Mouse (Mus musculus) layer of hippocampus, adult 11-12 months (tissue): Measurements from ENCODE around the gene 2310022A10Rik.

Source experiments
- DNase-seq: peaks from one replicate; pipeline ENCODE4 v3.0.0; 2022; ENCODE audit warnings: low spot score

Gene 2310022A10Rik

DNA sequence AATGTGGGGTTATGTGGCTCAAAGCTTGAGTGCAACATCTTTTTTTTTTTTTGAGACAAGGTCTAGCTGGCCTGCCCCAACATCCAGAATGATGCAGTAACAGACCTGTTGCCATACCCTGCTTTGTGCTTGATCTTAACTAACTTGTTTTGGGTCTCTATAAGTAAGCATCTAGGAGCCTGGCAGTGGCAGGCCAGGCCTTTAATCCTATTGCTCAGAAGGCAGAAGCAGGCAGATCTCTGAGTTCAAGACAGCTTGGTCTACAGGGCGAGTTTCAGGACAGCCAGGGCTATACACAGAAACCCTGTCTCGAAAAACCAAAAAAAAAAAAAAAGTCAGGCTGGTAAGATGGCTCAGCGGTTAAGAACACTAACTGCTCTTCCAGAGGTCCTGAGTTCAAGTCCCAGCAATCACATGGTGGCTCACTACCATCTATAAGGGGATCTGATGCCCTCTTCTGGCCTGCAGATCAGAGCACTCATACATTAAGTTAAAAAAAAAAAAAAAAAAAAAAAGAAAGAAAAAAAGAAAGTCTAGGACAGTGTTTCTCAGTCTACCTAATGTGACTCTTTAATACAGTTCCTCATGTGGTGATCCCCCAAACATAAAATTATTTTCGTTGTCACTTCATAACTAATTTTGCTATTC is 37.7 kb downstream of the 2310022A10Rik start:
- no peak for DNase-seq

DNA sequence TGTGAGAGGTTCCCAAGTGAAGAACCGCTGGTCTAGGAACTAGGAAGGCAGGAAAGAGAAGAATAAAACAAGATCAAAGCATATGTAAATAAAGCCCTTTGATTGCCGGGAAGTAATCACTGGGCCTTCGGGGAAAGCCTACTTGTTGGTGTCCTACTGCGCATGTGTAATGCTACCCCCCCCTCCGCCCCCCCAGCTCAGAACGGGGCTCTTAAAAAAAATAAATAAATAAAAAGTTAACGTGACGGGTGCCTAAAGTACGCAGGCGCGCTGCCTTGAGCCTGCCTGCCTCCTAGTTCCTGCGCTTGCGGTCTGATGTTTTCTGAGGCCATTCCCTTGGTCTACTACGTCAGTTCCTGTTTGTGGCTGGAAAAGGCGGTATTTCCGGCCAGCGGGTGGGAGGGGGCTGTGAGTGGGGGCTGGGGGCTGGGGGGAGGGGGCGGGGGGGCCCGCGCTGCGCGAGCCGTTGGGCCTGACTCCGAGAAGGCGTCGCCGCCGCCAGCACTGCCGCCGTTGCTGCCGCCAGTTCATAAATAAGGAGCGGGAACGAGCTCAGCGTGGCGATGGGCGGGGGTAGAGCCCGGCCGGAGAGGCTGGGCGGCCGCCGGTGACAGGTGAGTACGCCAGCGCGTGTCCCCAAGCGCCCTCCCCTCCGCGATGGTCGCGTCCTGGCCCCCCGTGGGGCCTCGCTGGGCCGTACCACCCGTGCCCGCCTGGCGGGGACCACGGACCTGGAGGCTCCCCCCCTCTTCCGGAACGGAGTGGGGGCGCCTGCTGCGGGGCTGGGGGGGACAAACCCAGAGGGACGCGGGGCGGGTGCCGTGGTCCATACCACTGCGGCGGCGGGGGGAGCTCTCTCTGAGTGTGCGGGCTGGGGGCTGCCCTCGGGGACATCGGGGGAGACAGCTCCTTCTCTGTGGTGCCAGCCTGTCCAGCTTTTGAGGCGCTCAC is 38.5 kb downstream of the 2310022A10Rik start, which contains the start of gene Akt2:
TSS of gene Akt2 (plus strand) at position 287 of the 951 bp plus-strand sequence.
- peak; percentile 94 for DNase-seq

DNA sequence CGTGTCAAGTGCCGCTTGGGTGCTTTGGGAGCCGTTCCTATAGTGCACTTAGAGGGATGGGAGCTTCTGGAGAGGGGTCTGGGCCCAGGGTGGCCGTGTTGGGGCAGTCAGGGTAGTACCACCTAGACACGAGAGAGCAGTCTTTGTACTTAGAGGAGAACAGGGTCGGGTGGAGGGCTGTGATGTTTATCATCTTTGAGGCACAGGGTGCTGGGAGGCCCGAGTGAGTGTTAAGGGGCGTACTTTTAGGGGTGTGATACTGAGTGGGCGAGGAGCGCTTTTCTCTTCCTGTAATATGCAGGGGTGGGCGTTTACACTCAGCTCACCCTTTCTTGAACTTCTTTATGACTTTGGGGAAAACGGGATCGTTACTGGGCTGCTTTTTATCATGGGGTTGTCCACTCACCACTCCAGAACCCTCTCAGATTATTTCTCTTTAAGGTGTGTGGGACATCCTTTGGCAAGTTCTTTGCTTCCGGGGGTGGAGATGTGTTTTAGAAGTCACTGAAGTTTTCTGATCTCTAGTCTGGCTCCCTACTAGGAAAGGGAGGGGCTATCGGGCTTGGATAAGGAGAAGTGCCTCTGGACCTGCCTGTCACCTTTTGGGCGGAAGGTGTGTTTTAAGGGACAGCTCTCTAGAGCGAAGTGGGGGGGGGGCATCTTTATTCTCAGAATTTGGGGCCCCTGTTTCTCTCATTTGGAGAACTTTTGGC is 39.3 kb downstream of the 2310022A10Rik start:
- no peak for DNase-seq

DNA sequence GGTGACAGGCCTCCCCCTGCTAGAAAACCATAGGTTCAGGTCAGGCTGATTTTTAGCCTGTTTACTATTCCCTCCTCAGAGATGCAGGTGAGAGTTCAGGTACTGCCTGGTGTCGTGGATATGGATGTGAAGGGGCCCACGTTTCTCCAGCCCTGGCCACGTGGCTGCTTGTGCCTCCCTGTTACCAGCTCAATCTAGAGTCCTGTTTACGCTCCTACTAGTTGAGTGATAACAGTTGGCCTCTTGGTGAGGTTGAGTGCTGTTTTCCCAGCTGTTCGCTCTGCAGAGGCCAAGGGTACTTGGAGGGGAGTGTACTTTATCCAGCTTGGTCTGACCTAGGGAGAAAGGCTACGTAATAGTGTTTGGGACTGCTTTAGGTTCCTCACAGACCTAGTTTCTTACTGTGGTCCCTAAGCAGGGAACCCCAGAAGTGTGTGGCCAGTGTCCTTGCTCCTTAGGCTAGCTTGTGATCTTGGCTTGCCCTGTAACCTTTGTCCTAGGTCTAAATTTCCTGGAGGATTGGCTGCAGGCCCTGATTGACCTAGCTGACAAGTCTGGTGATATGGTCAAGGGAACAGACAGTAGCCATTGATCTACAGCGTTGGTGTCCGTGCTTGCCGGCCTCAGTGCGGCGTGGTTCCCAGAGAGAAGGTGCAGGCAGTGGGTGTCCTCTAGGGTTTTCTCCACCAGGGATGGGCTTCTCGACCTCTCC is 40.1 kb downstream of the 2310022A10Rik start:
- DNase-seq, result no peak

DNA sequence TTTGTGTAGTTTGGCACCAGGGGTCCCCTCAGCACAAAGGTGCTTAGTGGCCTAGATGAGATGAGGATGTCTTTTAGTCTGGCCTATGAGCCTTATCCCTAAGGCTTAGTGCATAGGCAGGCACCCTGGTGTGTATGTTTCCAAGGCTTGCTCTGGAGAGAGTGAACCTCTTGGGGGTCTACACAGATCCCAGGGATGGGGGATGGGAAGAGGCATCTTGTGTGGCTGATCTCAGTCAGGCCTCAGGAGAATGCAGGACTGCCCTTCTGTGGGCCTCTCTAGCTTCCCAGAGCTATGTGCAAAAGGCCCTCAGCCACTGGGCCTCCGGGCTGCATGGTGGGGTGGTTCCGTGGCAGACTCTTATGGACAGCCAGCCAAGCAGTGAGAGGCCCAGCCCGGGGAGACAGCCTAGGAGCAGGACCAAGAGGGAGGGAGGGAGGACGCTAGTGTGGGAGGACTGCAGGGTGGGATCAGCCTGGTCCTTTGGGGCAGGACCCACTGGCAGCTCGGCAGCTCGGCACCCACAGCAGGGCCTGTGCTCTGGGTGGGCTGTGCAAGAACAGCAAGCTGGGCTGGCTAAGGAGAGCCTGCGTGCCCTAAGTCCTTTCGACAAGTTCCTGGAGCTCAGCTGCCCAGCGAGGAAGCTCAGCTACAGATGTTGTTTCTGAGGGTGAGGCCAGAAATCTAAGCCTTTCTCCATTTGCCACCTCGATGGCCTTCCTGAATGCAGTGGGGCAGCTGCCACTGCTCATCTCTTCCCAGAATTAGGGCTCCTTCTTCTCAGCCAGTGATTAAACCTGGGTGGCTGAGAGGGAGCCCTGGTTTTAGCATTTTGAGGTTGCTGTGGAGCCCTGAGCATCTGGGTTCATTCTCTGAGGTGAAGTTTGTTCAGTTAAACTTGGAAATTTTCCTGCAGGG is 43.8 kb downstream of the 2310022A10Rik start:
- no peak for DNase-seq

DNA sequence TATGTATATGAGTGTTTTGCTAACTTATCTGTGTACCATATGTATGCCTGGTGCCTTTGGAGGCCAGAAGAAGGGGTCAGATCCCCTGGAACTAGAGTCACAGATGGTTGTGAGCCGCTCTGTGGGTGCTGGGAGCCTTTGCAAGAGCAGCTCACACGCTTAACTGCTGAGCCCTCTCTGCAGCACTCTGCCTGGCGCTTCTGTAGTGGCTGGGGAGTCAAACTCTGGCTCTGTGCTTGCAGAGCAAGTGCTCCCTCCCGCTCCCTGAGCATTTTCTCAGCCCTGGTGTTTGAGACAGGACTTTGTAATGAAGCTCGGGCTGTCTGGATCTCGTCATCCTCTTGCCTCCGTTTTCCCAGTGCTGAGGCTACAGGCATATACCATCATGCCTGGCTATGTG is 45.0 kb downstream of the 2310022A10Rik start:
- no peak for DNase-seq

DNA sequence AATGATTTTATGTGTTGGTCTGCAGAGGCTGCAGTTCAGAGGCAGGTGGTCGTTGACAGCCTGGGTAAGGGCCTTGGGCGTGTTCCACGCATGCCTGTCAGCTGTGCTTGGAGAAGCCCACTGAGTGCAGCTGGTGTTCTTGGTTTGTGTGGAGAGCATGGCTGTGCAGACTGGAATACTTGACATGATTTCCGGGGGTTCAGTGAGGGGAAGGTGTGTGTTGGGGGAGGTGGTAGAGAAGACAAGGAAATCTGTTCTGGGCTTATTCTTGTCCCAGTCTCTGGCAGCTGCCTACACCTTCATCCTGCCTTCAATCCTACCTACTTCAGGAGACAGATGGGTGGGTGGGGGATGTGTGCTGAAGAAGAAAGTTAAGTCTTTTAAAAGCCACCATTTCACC is 48.6 kb downstream of the 2310022A10Rik start:
- peak; percentile 52 for DNase-seq

DNA sequence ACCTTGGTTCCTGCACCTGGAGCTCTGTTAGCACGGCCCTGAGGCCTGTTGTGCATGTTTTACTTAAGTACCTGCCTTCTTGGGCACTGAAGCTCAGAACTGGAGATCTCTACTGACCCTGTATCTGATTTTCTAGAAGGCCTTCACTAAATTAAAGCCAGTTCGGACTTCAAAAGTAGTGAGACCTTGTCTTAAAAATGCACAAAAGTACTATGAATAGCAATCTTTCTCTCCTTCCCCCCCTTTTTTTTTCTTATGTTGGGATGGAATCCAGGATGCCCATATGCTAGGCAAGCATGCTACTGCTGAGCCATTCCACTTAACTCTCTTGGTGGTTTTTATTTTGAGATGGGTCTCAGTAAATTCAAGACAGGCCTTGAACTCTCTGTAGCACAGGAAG is 49.1 kb downstream of the 2310022A10Rik start:
- DNase-seq, result no peak

DNA sequence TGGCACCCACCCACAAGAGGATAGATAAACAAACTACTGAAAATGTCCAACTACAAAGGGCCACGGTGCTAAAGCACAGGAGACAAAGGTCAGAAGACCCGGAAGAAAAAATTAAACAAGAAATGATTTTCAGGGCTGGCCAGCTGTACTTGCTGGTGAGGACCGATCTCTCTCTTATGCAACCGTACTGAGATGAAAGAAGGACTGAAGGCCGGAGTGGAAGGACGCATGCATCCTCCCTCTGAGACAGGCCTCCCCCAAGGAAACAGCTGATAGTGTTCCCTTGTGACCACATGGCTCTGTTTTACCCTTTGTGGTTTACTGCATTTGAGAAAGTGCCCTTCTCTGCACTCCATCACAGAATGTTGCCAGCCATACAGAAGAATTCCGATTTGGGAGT is 49.8 kb downstream of the 2310022A10Rik start:
- DNase-seq, result no peak

DNA sequence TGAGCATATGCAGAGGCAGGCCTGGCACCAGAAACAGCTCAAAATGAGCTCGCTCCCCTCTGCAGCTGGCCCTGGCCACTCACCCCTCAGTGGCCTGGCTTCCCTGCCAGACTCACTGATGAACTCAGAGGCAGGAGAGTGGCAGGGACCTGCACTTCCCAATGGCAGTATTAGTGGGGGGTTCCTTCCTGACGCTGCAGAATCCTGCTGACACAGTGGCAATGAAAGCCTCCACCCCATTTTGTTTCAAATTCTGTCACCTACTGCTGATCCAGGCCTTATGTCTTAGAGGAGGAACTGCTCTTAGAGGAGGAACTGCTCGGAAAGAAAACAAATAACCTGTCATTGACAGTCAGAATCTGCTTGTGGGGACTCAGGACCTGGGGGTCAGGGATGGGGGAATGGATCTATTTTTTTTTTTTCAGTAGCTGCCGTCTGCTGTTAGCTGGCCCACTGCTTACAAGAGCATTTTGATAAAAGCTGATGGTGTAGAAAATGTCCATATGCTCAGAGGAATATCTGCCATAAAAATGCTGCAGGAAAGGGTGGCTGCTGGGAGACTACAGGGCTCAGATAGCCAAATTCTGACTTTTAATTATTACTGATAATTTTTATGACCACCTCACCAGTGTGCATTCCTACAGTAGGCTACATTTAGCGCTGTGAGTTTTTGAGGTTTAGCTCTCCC is 51.8 kb downstream of the 2310022A10Rik start:
- no peak for DNase-seq

DNA sequence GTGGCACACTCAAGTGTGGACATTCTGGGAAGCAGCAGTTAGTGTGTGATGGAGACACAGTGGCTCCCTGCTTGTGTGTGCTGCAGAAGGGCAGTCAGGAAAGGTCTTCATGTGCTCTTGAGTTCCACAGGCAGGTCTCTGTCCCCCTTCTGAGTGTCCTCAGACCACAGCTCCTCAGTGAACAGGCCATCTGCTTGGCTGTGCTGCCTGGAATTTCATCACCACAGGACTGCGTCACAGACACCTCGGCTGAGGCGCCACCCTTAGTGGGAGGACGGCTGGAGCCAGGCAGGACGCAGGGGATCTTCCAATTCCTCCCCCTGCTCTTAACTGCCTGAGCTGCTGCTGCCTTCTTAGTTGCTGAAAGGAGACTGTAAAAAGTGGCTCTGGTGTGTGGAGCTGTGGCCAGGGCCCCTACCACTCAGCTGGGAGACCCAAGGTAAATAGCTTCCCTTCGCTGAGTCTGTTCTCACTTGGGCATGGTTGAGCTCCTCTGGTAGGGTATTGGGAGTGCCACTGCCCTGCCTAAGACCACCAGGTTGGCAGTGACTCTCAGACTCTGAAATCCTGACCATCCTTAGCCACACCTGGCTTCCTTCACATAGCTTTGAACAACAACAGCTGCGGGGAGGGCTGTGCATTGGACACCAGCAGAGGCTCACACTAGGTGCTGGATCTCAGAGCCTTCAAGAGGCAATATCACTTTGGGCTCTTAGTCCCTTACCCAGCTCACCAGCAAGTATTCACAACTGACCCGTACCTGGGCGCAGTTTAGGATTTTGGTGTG is 52.7 kb downstream of the 2310022A10Rik start:
- DNase-seq, result peak; percentile 61

DNA sequence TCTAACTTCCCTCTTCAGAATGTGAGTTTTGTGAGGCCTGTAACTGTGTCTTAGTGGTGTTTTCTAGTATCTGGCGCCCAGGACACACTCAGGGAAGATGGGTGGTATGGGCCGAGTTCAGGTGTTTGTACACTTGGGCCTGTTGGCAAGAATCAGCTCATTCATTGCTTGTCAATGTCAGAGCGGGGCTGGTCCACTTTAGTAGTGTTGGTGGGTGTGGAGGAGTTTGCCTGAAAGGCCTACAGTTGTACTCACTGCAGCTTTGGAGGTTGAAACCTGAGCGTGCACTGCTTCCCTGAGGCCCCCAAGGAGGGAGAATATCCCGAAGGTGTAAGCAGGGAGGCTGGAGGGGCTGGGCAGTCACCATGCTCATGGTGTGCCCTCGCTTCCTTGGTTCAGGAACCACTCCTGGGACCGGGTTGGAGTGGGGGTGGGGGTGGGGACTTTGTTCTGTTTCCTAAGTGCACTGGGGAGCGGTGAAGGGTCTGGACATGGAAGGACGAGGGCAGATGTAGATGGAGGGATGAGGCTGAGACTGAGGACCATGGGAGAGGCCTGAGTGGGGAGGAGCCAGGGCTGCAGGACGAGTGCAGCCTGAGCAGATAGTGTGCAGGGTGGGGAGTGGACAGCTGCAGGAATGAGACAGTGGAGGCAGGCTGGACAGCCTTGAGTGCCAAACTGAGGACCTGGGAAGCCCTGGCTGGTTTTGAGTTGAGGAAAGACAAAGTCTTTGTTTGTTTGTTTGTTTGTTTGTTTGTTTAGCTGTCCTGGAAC is 53.6 kb downstream of the 2310022A10Rik start:
- no peak for DNase-seq

DNA sequence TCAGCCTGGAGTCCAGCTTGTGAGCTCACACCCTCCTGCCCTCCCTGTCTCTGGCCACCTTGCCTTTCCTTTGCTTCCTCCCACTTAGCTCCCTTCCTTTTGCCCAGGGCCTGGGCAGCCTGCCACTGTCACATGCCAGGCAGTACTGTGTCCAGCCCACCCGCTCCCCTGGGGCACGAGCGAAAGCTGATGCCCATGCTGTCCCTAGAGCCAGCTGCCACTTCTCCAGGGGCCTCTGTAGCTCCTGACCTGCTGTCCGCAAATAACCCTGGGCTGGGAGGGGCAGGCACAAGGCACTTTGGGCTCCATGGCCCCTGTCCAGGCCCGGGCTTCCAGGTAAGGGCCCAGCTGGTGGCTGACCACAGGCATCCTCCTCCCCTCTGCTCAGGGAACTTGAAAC is 54.5 kb downstream of the 2310022A10Rik start:
- DNase-seq, result no peak

DNA sequence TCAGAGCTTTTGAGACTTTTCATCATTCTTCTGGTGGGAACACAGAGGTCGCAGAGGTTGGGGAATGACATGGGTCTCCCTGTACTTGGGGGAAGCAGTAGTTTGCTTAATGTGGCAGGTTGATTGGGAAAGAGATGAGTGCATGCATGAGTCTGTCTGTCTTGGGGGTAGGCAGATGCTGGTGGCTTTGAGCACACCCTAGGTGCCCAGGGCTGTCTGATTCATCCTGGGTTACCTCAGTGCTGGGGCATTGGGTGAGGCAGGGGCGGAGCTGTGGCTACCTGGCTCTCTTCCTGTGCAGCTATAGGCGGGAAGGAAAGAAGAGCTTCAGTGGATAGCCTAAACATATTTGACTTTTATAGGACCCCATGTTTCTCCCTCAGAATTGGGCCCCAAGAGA is 55.1 kb downstream of the 2310022A10Rik start:
- DNase-seq, result no peak

DNA sequence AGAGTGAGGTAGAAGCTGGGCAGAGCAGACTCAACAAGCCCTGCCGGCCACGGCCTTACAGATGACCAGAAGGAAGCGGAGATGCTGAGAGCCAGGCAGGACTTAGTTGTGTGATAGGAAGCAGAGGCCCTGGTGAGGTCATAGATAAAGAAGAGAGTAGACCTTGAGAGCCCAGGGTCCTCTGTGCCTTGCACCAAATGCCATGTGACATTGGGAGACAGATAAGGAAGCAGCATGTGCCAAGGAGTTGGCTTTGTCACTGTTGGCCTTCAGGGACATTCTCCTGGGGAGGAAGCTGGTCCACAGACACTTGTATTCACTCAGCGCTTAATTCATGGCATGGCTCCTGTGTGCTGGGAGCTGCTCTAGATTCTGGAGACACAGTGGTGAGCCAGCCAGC is 56.3 kb downstream of the 2310022A10Rik start:
- no peak for DNase-seq

DNA sequence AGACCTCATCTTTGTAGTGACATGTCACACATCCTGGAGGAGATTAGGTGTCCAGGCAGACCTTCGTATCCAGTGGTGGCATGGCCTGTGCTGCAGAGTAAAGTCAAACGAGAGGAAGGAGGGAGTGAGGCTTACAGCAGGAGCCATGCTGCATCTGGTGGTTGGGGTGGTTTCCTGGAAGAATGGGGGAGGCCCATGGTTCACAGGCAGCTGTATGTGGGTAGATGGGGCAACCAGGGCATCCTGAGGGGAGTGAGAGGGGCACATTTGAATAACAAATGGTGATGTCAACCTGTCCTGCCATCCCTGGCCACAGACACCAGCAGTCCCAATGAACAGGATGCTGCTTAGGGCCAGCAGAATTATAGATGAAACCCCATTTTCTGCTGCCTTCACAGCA is 56.7 kb downstream of the 2310022A10Rik start:
- DNase-seq, result no peak

DNA sequence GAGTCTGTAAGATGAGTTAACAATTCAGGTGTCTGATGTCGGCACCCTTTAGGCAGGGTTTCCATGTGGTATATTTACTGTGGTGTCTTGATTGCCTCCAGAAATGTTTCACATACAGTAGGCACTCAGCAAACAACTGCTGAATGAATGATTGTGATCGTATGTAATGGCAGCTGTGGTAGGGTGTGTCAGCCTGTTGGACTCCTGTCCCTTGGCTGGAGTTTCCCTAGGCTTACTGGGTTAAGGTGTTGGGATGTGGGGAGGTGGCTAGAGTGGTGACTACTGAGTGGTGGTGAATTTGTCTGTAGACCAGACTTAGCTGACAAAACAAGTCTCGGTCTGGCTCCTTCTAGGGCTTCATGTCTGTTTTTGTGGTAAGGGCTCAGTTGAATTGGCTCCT is 57.3 kb downstream of the 2310022A10Rik start:
- no peak for DNase-seq

DNA sequence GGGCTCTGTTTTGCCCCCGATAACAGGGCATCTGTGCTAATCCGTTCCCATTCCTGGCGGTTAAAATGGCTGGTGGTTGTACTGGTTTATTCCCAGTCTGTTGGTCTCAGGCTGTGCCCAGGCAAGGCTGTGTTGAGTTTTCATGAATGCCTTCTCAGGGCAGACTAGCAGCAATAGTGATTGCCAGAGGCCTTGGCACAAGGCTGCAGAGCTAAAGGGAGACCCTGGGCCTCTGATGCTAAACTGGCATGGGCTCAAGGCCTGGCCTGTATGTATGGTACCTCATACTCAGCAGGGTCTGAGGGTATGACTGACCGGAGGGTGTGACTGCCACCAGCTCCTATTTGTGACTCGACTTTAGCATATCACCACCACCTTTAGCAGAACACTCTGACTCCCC is 57.8 kb downstream of the 2310022A10Rik start:
- DNase-seq, result no peak

DNA sequence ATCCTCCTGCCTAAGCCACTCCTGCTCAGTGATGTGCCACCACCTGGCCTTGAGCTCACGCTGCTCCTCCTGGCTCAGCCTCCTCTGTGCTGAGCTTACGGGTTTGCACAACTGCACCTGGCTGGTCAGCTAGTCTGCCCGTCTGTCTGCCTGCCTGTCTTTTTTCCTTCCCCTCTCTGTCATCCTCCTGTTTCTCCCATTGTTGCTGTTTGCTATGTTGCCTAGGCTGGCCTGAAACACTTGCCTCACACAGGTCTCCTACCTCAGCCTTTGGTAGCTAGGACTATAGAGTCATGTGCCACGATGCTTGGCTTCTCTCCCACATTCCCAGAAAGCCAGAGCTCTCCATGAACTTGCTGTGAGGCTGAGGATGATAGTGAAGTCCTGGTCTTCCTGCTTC is 59.9 kb downstream of the 2310022A10Rik start:
- DNase-seq, result no peak
